Mouse (Mus musculus) urinary bladder, postnatal 25 days (tissue): ENCODE results near the gene Cyp4f39.
"Not testable (repeated sequence)": the region's sequence is repeated elsewhere in the genome, so short reads cannot be mapped to it uniquely, and the experiment has no call there.

ENCODE experiments used
- DNase-seq: peaks from one replicate; pipeline ENCODE4 v3.0.0; 2022; ENCODE audit warnings: low spot score

Cyp4f39 gene

GRCm38 (mm10) chr17:32528408-32529337 is 76.2 kb downstream of the Cyp4f39 start:
- peak; percentile 77 for DNase-seq

DNA sequence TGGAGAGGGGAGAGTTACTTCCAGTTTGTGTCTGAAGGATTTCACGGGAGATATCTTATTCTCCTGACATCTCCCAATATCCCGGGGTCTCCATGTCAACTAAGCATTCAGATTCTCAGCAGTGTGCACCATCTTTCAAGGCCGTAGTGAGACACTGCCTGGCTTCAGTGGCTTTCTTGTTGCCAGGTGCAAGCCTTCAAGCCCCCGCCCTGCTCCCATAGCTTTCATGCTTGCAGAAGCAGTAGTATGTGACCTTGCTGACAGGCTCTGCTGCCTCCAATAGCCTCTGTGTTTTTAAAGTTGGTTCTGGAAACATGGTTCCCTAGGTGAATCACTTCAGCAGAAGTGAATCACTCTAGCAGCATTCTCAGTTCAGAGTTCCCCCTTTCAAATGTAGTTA is 79.8 kb downstream of the Cyp4f39 start:
- DNase-seq: not testable (repeated sequence)

DNA sequence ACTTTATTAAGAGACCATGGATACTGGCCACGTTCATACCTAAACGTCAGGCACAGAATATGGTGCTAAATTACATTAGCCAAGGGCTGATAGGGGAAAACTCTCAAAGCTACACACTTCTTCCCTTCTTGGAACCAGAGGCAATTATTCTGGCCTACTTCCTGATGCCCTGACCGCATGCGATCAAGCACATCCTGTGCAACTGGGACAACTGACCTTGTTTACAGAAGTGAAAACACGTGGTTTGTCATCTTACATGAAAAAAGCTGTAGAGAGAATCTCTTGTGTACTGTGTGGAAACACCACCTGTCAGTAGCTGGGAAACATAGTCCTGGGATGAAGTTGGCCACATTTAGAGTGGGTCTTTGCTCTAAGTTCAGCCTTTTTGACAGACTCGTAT is 81.5 kb downstream of the Cyp4f39 start:
- no peak for DNase-seq

DNA sequence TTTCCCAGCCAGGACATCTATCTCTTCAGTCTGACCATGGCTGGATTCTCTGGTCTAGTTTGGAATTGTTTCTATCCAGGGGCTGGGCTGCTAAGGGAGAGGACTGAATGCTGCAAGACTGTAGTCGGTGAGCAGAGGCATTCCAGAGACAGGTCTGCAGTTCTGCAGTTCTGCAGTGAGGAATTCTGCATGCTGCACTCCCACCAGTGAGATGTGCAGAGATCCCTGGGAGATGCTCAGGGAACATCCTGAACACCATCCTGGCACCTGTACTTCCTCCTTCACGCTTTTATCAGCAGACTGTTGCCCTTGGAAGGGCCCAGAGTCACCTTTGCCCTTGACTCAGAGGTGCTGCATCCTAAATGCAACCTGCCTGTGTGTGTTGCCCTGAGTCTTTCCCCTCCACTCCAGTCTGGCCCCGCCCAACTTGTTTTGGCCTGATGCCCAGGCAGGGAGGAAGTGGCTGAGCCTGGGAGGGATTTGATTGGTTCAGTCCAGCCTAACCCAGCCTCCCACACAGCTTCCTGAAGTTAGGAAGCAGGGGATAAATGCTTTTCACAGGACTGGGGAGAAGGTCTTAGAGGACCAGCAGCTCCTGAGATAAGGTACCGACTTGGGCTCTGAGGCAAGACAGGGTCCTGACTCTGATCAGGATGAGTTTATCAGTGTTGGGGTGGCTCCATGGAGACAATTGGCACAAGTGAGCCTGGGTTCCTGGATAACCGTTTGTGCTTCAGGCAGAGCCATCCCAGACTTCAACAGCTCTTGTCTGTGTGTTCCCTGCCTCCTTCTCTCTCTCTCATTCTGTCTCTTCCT is 83.7 kb downstream of the Cyp4f39 start, which contains the start of gene Cyp4f16:
Cyp4f16 (plus strand) TSS at position 508 of the 816 bp plus-strand sequence.
- DNase-seq: peak; percentile 88

GRCm38 (mm10) chr17:32536867-32537250 is 84.3 kb downstream of the Cyp4f39 start:
- DNase-seq: no peak
